Mouse (Mus musculus) myocyte (in vitro differentiated cells): ENCODE measurements around the gene Phox2b. TPM values are rescaled to one million over a fixed set of nuclear protein-coding genes. Genes with fewer than 3 reads are reported as not detected.

Experiments
- H3K27me3 ChIP-seq: one replicate; pipeline ENCODE4 v1.6.1; 2011; ENCODE audit not compliant: control insufficient read depth, insufficient read depth, insufficient read length
- H3K36me3 ChIP-seq: one replicate; pipeline ENCODE4 v1.6.1; 2011; ENCODE audit not compliant: control insufficient read depth, insufficient read depth
- H3K4me2 ChIP-seq: one replicate; pipeline ENCODE4 v1.6.1; 2011; ENCODE audit warnings: low read depth, control low read depth
- H3K4me3 ChIP-seq: one replicate; pipeline ENCODE4 v1.5.1; 2011; ENCODE audit warnings: mild to moderate bottlenecking, control low read depth, moderate library complexity
- H3K79me2 ChIP-seq: one replicate; pipeline ENCODE4 v1.6.1; 2011; ENCODE audit not compliant: control insufficient read depth, insufficient read depth
- H3ac ChIP-seq: one replicate; pipeline ENCODE4 v1.6.1; 2011; ENCODE audit not compliant: control insufficient read depth, insufficient read length
- CEBPB ChIP-seq: IDR thresholded peaks from 2 replicates; pipeline ENCODE4 v1.6.1; 2011; ENCODE audit warnings: mild to moderate bottlenecking, moderate library complexity; ENCODE audit not compliant: poor library complexity, insufficient read depth, severe bottlenecking
- E2F4 ChIP-seq: IDR thresholded peaks from one replicate; pipeline ENCODE4 v1.6.1; 2011; ENCODE audit warnings: mild to moderate bottlenecking, control low read depth, moderate library complexity; ENCODE audit not compliant: insufficient read depth
- MAX ChIP-seq: IDR thresholded peaks from one replicate; pipeline ENCODE4 v1.6.1; 2011; ENCODE audit warnings: low read depth, mild to moderate bottlenecking, control low read depth
- MYOD1 ChIP-seq, 3 experiments: IDR thresholded peaks; one replicate each; pipeline ENCODE4 v1.6.1; 2011; ENCODE audit warnings: control low read depth in 2 of 3, low read depth in 2 of 3, mild to moderate bottlenecking in 2 of 3, moderate library complexity in 1 of 3; ENCODE audit not compliant: insufficient read length in 2 of 3, control insufficient read depth in 1 of 3
- MYOG ChIP-seq, 3 experiments: IDR thresholded peaks; one replicate each; pipeline ENCODE4 v1.6.1; 2011; ENCODE audit warnings: control low read depth in 2 of 3, low read depth in 2 of 3, mild to moderate bottlenecking in 2 of 3; ENCODE audit not compliant: insufficient read length in 2 of 3, control insufficient read depth in 1 of 3, insufficient read depth in 1 of 3
- POLR2A ChIP-seq: IDR thresholded peaks from one replicate; pipeline ENCODE4 v1.6.1; 2011; ENCODE audit warnings: low read depth, mild to moderate bottlenecking, control low read depth, moderate library complexity; ENCODE audit not compliant: insufficient read length
- POLR2AphosphoS2 ChIP-seq: IDR thresholded peaks from one replicate; pipeline ENCODE4 v1.6.1; 2011; ENCODE audit warnings: low read depth, control low read depth; ENCODE audit not compliant: insufficient read length
- REST ChIP-seq: IDR thresholded peaks from one replicate; pipeline ENCODE4 v1.6.1; 2011; ENCODE audit warnings: mild to moderate bottlenecking, control low read depth, moderate library complexity; ENCODE audit not compliant: insufficient read depth, insufficient read length
- SRF ChIP-seq: IDR thresholded peaks from one replicate; pipeline ENCODE4 v1.6.1; 2011; ENCODE audit warnings: low read depth; ENCODE audit not compliant: control insufficient read depth, insufficient read length
- TCF12 ChIP-seq: IDR thresholded peaks from one replicate; pipeline ENCODE4 v1.6.1; 2011; ENCODE audit warnings: mild to moderate bottlenecking, control low read depth; ENCODE audit not compliant: poor library complexity, insufficient read depth, severe bottlenecking
- TCF3 ChIP-seq: IDR thresholded peaks from one replicate; pipeline ENCODE4 v1.6.1; 2011; ENCODE audit warnings: low read depth, control low read depth; ENCODE audit not compliant: insufficient read length
- USF1 ChIP-seq: IDR thresholded peaks from one replicate; pipeline ENCODE4 v1.6.1; 2011; ENCODE audit warnings: low read depth, mild to moderate bottlenecking, control low read depth, moderate library complexity
- polyA plus RNA-seq: library from polyadenylated mRNA; unstranded; fragments of >200 nt; fragmentation: generic; extraction: Trizol; gene quantifications from one replicate; pipeline ENCODE4 v1.2.1, GENCODE M21; 2012; ENCODE audit warnings: missing spikeins

Gene Phox2b
- polyA plus RNA-seq, 1 experiment = not detected

GRCm38 (mm10) chr5:67134698-67135097 is 35.6 kb upstream of the Phox2b start:
- Histone ChIP-seq H3K36me3 (no peaks in the 10 kb centered on the region), H3K27me3 (no peaks in the 10 kb centered on the region), H3K4me2 (no peak overlapping the region), H3K79me2 (no peaks in the 10 kb centered on the region), H3ac (no peak overlapping the region), H3K4me3 (no peak overlapping the region)
- TF ChIP-seq MYOD1 (IDR thresholded peaks at IDR 0.05; ENCODE audit: control insufficient read depth in 1 of 3, insufficient read length in 2 of 3, low read depth in 2 of 3) (no peak), TCF12 (no peak), POLR2AphosphoS2 (no peak), MAX (no peak), E2F4 (no peak), REST (no peak), USF1 (no peak), TCF3 (no peak), CEBPB (no peak), SRF (no peak), MYOG (IDR thresholded peaks at IDR 0.05; ENCODE audit: control insufficient read depth in 1 of 3, insufficient read depth in 1 of 3, insufficient read length in 2 of 3, low read depth in 2 of 3) (no peak), POLR2A (no peak)

GRCm38 (mm10) chr5:67131671-67132070 is 32.6 kb upstream of the Phox2b start:
- Histone ChIP-seq H3K36me3 (no peaks in the 10 kb centered on the region), H3K79me2 (no peaks in the 10 kb centered on the region), H3K4me3 (no peak overlapping the region), H3K4me2 (no peak overlapping the region), H3K27me3 (no peaks in the 10 kb centered on the region), H3ac (no peak overlapping the region)
- TF ChIP-seq REST = no peak
- TF ChIP-seq POLR2A = no peak
- TF ChIP-seq TCF3 = no peak
- no peak for TF ChIP-seq POLR2AphosphoS2
- no peak for TF ChIP-seq MAX
- no peak for TF ChIP-seq SRF

GRCm38 (mm10) chr5:67106261-67106660 is 7.2 kb upstream of the Phox2b start:
- Histone ChIP-seq H3K36me3 (no peaks in the 10 kb centered on the region), H3K4me2 (no peak overlapping the region), H3K27me3 (peaks cover 8% of the 10 kb centered on the region), H3ac (no peak overlapping the region), H3K4me3 (no peak overlapping the region), H3K79me2 (no peaks in the 10 kb centered on the region)
- TF ChIP-seq CEBPB = no peak
- no peak for TF ChIP-seq E2F4
- TF ChIP-seq POLR2AphosphoS2 = no peak
- no peak for TF ChIP-seq POLR2A
- no peak for TF ChIP-seq TCF12
- no peak for TF ChIP-seq SRF
- TF ChIP-seq TCF3 = no peak
- no peak for TF ChIP-seq MYOD1 (IDR thresholded peaks at IDR 0.05; ENCODE audit: control insufficient read depth in 1 of 3, insufficient read length in 2 of 3, low read depth in 2 of 3)
- no peak for TF ChIP-seq MAX
- no peak for TF ChIP-seq MYOG (IDR thresholded peaks at IDR 0.05; ENCODE audit: control insufficient read depth in 1 of 3, insufficient read depth in 1 of 3, insufficient read length in 2 of 3, low read depth in 2 of 3)
- TF ChIP-seq REST = no peak
- TF ChIP-seq USF1 = no peak

DNA sequence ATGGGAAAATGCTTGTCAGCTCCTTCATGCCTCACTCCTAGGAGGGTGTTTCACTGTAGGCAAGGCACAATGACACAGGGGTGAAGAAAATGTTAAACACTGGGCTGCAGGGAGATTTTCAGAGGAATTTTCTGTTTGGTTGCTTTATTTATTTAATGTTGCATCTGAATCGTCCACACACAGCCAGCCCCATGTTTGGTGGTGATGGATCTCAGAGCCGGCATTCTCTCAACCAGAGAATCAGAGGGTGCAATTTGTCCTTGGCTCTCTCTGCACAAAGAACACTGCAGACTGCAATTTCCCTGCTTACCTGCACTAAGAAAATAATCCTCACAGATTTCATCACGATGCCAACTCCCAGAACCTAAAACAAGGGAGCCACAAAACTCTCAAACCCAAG is 3.9 kb upstream of the Phox2b start:
- H3K36me3 ChIP-seq = no peaks in the 10 kb centered on the region
- H3ac ChIP-seq = no peak overlapping the region
- no peak overlapping the region for H3K4me3 ChIP-seq
- TF ChIP-seq TCF3 (no peak), CEBPB (no peak), E2F4 (no peak), MAX (no peak), POLR2A (no peak), MYOD1 (IDR thresholded peaks at IDR 0.05; ENCODE audit: control insufficient read depth in 1 of 3, insufficient read length in 2 of 3, low read depth in 2 of 3) (no peak), SRF (no peak)
- no peaks in the 10 kb centered on the region for H3K79me2 ChIP-seq
- peaks cover 19% of the 10 kb centered on the region for H3K27me3 ChIP-seq
- no peak overlapping the region for H3K4me2 ChIP-seq

- Histone ChIP-seq H3K36me3 (no peaks in the 10 kb centered on the region), H3ac (no peak overlapping the region), H3K4me2 (no peak overlapping the region), H3K27me3 (peaks cover 25% of the 10 kb centered on the region), H3K79me2 (no peaks in the 10 kb centered on the region), H3K4me3 (no peak overlapping the region)
- TF ChIP-seq MYOD1 (IDR thresholded peaks at IDR 0.05; ENCODE audit: control insufficient read depth in 1 of 3, insufficient read length in 2 of 3, low read depth in 2 of 3) (no peak), USF1 (no peak), POLR2A (no peak), REST (no peak), SRF (no peak), MYOG (IDR thresholded peaks at IDR 0.05; ENCODE audit: control insufficient read depth in 1 of 3, insufficient read depth in 1 of 3, insufficient read length in 2 of 3, low read depth in 2 of 3) (no peak), TCF12 (no peak), TCF3 (no peak), CEBPB (no peak), POLR2AphosphoS2 (no peak), E2F4 (no peak), MAX (no peak)
These were observed 2.9 kb upstream of the Phox2b start for GRCm38 (mm10) chr5:67101793-67102600.
